Mouse (Mus musculus): Measurements from ENCODE around the gene Cd55. TPM values are rescaled to one million over a fixed set of nuclear protein-coding genes. Genes with fewer than 3 reads are reported as not detected.
A peak's percentile ranks its signal among the peaks of the same experiment; 100 is the strongest.

The Cd55 gene
- 1.9 TPM for polyA plus RNA-seq (2021)

DNA sequence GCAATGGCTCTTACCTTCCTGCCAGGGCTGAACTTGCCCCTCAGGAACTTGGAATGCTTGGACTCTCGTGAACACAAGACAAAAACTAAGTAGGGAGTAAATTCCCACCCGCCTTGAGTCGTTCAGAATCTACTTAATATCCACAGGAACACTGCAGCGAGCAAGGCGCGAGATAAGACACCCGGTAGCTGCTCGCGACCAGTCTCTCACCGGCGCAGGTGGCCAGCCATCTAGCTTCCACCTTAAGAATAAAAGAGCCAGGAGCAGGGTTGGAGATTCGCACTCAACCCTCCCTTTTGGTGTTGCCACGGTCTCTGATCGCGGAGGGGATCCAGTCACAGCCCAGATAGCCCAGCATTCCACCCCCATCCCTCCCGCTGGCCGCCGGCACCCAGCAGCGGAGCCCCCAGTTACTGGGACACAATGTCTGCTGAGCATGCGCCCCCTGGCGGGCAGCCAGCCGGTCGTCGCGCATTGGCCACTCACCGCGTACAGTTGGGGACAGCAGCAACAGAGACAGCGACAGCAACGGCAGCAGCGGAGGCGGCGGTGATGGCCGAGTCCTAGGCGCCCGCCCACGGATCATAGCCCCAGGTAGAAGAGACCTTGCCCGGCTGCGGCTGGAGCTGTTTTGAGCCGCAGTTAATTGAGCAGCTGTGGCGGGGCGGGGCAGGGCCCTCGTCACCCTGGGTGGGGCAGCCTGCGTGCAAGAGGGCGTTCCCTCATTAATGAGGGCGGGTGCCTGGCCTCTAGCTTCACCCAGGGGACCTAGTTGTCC lies at the start of gene Cd55:
Gene Cd55, minus strand, starts transcription at position 661 of the 778 bp plus-strand sequence.
- no peak for DNase-seq (ENCODE audit: low read depth, low spot score)
- in situ Hi-C loops (cut with MboI; ENCODE audit: low pct_unique_long_range_greater_than_20kb): no loop called here
- peak; percentile 70 for ATAC-seq
- peak; percentile 94 for TF ChIP-seq CTCF (IDR thresholded peaks at IDR 0.05)
- ChIA-PET POLR2A (no interaction called here), CTCF (interaction anchor here (1.2 kb wide), 1 partner anchor 86 kb away, joined by 3 read pairs; no protein-coding TSS in a partner anchor)
- no peaks in the 10 kb centered on the region for H3K27me3 ChIP-seq

GRCm38 (mm10) chr1:130511823-130512370 lies 49.4 kb upstream of the Cd55 start:
- ATAC-seq (no peak), DNase-seq (ENCODE audit: low read depth, low spot score) (no peak)
- ChIA-PET CTCF (interaction anchor here (0.7 kb wide), 1 partner anchor 21 kb away, joined by 3 read pairs; no protein-coding TSS in a partner anchor), POLR2A (interaction anchor here (0.5 kb wide), 1 partner anchor 14 kb away, joined by 3 read pairs; no protein-coding TSS in a partner anchor)
- in situ Hi-C loops (cut with MboI; ENCODE audit: low pct_unique_long_range_greater_than_20kb): no loop called here
- TF ChIP-seq CTCF (IDR thresholded peaks at IDR 0.05): no peak
- H3K27me3 ChIP-seq: no peaks in the 10 kb centered on the region

GRCm38 (mm10) chr1:130508957-130509350 lies 46.4 kb upstream of the Cd55 start:
- POLR2A ChIA-PET: no interaction called here
- in situ Hi-C loops (cut with MboI; ENCODE audit: low pct_unique_long_range_greater_than_20kb): no loop called here
- H3K27me3 ChIP-seq: no peaks in the 10 kb centered on the region
- ATAC-seq (no peak), DNase-seq (ENCODE audit: low read depth, low spot score) (no peak)
- TF ChIP-seq CTCF (IDR thresholded peaks at IDR 0.05): no peak
- CTCF ChIA-PET: no interaction called here

- ATAC-seq (no peak), DNase-seq (ENCODE audit: low read depth, low spot score) (no peak)
- peaks cover 4% of the 10 kb centered on the region for H3K27me3 ChIP-seq
- TF ChIP-seq CTCF (IDR thresholded peaks at IDR 0.05): no peak
- CTCF ChIA-PET: no interaction called here
- POLR2A ChIA-PET: no interaction called here
- in situ Hi-C loops (cut with MboI; ENCODE audit: low pct_unique_long_range_greater_than_20kb): no loop called here
These were observed 45.7 kb upstream of the Cd55 start for GRCm38 (mm10) chr1:130508030-130508956.

- H3K27me3 ChIP-seq: peaks cover 5% of the 10 kb centered on the region
- no peak for ATAC-seq
- CTCF ChIA-PET: interaction anchor here (0.8 kb wide), 1 partner anchor 17 kb away, joined by 4 read pairs; no protein-coding TSS in a partner anchor
- POLR2A ChIA-PET: no interaction called here
- DNase-seq (ENCODE audit: low read depth, low spot score): no peak
- in situ Hi-C loops (cut with MboI; ENCODE audit: low pct_unique_long_range_greater_than_20kb): no loop called here
- no peak for TF ChIP-seq CTCF (IDR thresholded peaks at IDR 0.05)
These were observed 44.9 kb upstream of the Cd55 start for GRCm38 (mm10) chr1:130507408-130507807.

- CTCF ChIA-PET: no interaction called here
- TF ChIP-seq CTCF (IDR thresholded peaks at IDR 0.05): no peak
- in situ Hi-C loops (cut with MboI; ENCODE audit: low pct_unique_long_range_greater_than_20kb): no loop called here
- POLR2A ChIA-PET: no interaction called here
- ATAC-seq (no peak), DNase-seq (ENCODE audit: low read depth, low spot score) (no peak)
- peaks cover 9% of the 10 kb centered on the region for H3K27me3 ChIP-seq
These were observed 37.4 kb upstream of the Cd55 start for GRCm38 (mm10) chr1:130499962-130500361.

DNA sequence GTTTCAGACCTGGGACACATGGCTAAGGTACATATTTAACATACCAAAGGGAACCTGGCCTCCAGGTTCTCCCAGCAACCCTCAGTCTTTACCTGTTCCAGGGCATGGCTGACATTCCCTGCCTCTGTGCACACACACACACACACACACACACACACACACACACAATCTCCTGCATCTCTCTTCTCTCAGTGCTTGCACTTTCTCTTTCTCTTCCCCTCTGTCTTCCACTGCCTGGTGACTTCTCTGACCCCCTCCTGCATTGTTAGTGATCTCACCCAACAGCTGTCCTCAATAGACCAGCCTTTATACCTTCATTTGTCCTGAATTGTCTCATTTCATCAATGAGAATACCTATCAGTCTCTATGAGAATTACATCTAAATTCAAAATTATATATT lies 35.8 kb upstream of the Cd55 start:
- ChIA-PET POLR2A (interaction anchor here (0.7 kb wide), 2 partner anchors 14 to 384 kb away, joined by 3 read pairs; no protein-coding TSS in a partner anchor), CTCF (interaction anchor here (1.2 to 1.5 kb wide), 2 partner anchors 9 to 11 kb away, joined by 4 read pairs; no protein-coding TSS in a partner anchor)
- in situ Hi-C loops (cut with MboI; ENCODE audit: low pct_unique_long_range_greater_than_20kb): no loop called here
- no peak for TF ChIP-seq CTCF (IDR thresholded peaks at IDR 0.05)
- no peak for DNase-seq (ENCODE audit: low read depth, low spot score)
- peaks cover 6% of the 10 kb centered on the region for H3K27me3 ChIP-seq
- ATAC-seq: no peak

DNA sequence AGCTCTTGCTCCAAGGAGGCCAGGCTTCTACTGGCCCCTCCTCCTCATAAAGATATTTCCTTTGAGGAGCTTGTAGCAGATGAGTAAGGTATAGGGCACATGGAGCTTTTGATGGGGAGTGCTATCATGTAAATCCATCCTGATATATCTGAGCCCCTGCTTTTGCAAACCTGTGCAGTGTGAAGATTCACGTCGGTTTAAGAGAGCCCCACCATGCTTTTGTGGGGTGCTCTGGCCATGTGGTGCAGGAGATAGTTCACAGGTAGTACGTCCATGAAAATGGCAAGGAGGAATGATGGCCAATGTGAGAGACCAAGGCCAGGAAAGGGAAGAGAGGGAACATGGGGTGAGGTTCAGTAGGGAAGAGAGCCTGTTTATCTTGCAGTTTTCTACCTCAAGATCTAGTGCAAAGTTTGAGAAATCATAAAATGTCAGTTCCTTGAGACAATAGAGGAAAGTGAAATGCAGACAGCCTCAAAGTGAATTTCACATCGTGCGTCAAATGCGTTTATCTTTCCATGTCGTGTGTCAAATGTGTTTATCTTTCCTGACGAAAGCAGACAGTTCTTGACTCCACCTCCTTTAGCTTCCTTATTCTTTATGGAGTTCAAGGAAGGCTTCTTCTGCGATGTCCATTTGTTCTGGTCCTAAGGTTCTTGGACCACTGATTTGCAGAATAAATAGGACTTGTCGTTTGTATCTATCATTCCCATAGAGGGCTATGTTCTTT lies 24.4 kb upstream of the Cd55 start:
- no peaks in the 10 kb centered on the region for H3K27me3 ChIP-seq
- ChIA-PET POLR2A (no interaction called here), CTCF (interaction anchor here (0.9 to 1.3 kb wide), 3 partner anchors 8 to 11 kb away, joined by 3 to 4 read pairs (median 3); no protein-coding TSS in a partner anchor)
- in situ Hi-C loops (cut with MboI; ENCODE audit: low pct_unique_long_range_greater_than_20kb): no loop called here
- no peak for TF ChIP-seq CTCF (IDR thresholded peaks at IDR 0.05)
- ATAC-seq (no peak), DNase-seq (ENCODE audit: low read depth, low spot score) (no peak)

- CTCF ChIA-PET: interaction anchor here (0.9 kb wide), 2 partner anchors 7 to 16 kb away, joined by 3 to 4 read pairs; no protein-coding TSS in a partner anchor
These were observed 23.5 kb upstream of the Cd55 start for GRCm38 (mm10) chr1:130485828-130486620.

More at GRCm38 (mm10) chr1:130485828-130486620, 23.5 kb upstream of the Cd55 start:
- POLR2A ChIA-PET: no interaction called here
- ATAC-seq (peak; percentile 85), DNase-seq (ENCODE audit: low read depth, low spot score) (peak; percentile 25)
- no peaks in the 10 kb centered on the region for H3K27me3 ChIP-seq
- in situ Hi-C loops (cut with MboI; ENCODE audit: low pct_unique_long_range_greater_than_20kb): no loop called here
- no peak for TF ChIP-seq CTCF (IDR thresholded peaks at IDR 0.05)

Data from Patski (cell line).